Mouse (Mus musculus): ENCODE results near the gene Arl8b. TPM values are rescaled to one million over a fixed set of nuclear protein-coding genes. Genes with fewer than 3 reads are reported as not detected.

Arl8b gene
- polyA plus RNA-seq, 1 experiment from 2014 or later: 72.2 TPM

- Histone ChIP-seq H3K4me1 (peaks cover 22% of the 10 kb centered on the region; the same call in 1 of the 2 replicates), H3K36me3 (no peaks in the 10 kb centered on the region), H3K4me2 (replicated peaks) (no peak overlapping the region), H3K9me3 (no peaks in the 10 kb centered on the region), H3K27ac (no peak overlapping the region), H3K27me3 (no peaks in the 10 kb centered on the region), H3K4me3 (no peak overlapping the region), H3K9ac (no peak overlapping the region)
- WGBS: 89% methylated on average over 4 of the region's 4 CpGs
- ATAC-seq (ENCODE audit: low FRiP score, low read depth): no peak
Measured at GRCm38 (mm10) chr6:108871251-108871650, 88.4 kb downstream of the Arl8b start.

Other genes starting within 250 kb of the Arl8b start
- gene Bhlhe40, start 122.5 kb upstream of the Arl8b start, polyA plus RNA-seq (2015; fragmentation: Nextera tagmentation; extraction: Ambion mirVana): 8.5 and 9.2 TPM in 2 replicates
- 15.8 and 20.9 TPM in 2 replicates for gene Edem1, start 45.5 kb downstream of the Arl8b start, polyA plus RNA-seq (2015; fragmentation: Nextera tagmentation; extraction: Ambion mirVana)

All from limb, embryonic 13.5 days (tissue).